Mouse (Mus musculus) lung, adult 2 months (tissue): ENCODE measurements around the gene Prr22.

ENCODE experiments used
- CTCF ChIP-seq: fragments of 200-500 bp; IDR thresholded peaks from 2 replicates; pipeline ENCODE4 v1.5.1; 2011; ENCODE audit warnings: mild to moderate bottlenecking, low read length, control low read depth; ENCODE audit not compliant: insufficient read depth
- POLR2A ChIP-seq: fragments of 200-500 bp; IDR thresholded peaks from 2 replicates; pipeline ENCODE4 v1.6.1; 2011; ENCODE audit warnings: low read depth, mild to moderate bottlenecking, control low read depth, low read length, borderline replicate concordance; ENCODE audit errors: extremely low read depth

- TF ChIP-seq POLR2A (no peak), CTCF (no peak)
Measured at GRCm38 (mm10) chr17:56744173-56744572, 25.9 kb upstream of the Prr22 start.
